Mouse (Mus musculus) cerebellum, adult 9-10 months (tissue): ENCODE data around the gene Tbx19.
A peak's percentile ranks its signal among the peaks of the same experiment; 100 is the strongest.

ENCODE experiments used
- DNase-seq: peaks from one replicate; pipeline ENCODE4 v3.0.0; 2022

The Tbx19 gene

DNA sequence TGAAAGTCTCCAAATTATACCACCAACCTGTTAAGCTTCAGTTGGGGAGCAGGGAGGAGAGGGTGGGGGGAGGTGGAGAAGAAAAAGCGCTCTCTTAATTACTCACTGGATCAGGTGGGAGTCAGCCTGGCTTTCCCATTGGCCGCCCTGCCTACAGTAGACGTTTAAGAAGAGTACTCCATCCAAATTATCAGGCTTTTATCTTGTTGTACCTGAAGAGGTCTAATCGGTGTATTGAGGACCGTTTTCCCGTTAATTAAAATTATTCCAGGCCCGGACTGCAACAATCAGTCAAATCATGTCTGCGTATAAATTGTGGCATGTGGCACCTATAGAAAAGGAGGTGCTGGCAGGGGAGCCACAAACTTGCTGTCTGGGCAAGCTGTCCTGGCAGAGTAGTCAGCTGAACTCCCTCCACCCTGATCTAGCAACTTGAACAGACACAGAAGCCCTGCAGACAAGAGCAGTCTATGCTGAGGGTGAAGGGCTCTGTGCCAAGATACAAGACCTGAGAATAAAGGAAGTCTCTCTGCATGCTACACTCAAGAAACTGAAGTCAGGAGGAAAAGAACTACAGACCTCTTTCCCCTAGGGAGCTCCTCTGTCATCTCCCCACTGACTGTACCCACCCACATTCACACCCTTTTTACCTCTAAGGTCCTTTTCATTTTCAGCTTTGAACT is at the start of gene Tbx19:
Gene Tbx19 (minus strand): TSS at position 51 of the 683 bp plus-strand sequence.
- no peak for DNase-seq

DNA sequence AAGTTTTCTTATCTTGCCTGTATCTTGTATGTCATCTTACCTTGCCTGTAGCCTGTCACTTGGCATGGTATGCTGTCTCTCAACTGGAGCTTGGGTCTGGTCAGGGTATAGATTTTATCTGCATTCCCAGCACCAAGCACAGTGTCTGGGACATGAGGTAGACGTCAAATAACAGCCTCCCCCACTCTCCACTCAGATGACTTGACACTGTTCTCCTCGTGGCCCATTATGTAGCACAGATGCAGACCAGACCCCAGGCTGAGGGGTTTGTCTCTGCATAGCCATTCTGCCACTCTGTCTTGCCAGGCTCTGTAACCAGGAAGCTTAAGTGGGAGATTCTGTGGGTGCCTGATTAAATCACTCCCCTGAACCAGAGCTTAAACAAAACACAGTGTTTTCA is 45.0 kb upstream of the Tbx19 start:
- no peak for DNase-seq

GRCm38 (mm10) chr1:165203488-165204035 is 43.0 kb upstream of the Tbx19 start:
- no peak for DNase-seq

DNA sequence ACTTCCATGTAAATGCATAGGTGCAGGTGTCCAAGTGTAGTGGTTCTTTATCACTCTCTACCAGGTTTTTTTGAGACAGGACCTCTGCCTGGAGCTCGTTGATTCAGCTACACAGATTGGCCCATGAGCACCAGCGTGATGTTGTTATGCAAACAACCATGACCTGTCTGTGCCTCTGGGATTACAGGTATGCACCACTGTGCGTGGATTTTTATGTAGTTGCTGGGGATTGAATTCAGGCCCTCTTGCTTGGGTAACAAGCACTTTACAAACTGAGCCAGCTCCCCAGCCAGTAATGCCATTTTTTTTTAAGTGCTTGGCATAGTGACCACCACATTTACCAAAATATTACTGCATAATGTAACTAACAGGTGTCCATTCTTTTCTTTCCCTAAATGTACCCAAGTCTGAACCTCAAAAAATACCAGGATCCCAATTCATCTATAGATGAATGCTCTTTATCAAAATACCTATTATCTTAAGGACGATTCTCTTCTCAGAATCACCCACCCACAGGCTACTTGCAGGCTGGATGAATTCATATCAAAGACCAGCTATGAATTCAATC is 41.0 kb upstream of the Tbx19 start:
- no peak for DNase-seq

- no peak for DNase-seq
Measured at GRCm38 (mm10) chr1:165200748-165201147, 40.2 kb upstream of the Tbx19 start.

- DNase-seq: no peak
Measured at GRCm38 (mm10) chr1:165199639-165200038, 39.1 kb upstream of the Tbx19 start.

GRCm38 (mm10) chr1:165198951-165199350 is 38.4 kb upstream of the Tbx19 start:
- no peak for DNase-seq

DNA sequence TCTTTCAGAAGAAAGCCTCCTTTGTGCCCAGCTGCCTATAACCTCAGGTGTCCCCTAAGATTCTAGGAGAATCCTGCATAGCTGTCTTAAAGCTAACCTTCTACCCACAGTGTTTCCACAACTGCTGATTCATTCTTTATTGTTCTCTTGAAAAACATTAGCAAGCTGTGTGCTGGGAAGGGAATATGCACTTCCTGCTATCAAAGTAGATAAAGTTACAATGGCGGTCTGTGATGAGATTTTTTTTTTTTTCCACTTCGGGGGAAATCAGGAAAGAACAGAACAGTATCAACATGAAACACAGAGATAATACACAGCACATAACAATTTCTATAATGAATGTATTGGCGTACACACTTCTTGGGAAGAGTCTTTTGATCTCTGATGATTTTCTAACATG is 37.3 kb upstream of the Tbx19 start:
- DNase-seq: no peak

DNA sequence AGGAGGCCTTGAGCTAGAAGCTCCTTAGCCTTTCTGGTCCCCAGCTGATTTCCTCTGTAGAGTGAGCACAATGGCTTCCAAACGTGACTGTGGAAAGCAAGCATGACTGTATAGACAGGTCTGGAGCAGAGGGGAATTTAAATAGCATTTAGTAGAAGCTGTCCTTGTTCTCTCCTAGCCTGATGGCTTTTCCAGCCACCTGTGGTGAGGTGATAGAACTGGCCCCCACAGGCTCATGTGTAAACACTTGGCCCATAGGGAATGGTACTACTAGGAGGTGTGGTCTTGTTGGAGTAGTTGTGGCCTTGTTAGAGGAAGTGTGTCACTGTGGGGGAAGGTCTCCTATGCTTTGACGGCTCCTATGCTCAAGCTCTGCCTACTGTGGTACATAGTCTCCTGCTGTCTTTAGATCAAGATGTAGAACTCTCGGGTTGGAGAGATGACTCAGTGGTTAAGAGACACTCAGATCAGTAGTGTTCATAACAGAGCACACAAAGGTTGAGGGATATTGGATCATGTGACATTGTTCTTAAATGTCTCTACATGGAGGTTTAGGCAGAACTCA is 34.9 kb upstream of the Tbx19 start:
- DNase-seq: no peak

DNA sequence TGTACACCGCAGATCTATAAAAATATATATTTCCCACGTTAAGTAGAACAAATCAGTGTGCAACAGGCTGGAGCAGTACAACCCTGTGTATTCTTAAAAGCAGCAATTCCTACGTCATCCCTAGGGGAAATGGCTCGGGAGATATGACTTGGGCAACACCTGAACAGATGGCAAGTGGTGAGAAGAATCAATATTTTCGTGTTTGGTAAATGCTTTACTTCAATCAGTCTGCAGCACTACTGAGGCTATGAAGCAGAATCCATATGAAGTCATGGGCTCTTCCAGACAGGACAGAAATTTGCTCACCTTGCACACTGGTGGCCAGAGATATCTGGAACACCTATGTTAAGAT is 34.1 kb upstream of the Tbx19 start:
- DNase-seq: no peak

GRCm38 (mm10) chr1:165193880-165194661 is 33.5 kb upstream of the Tbx19 start, which contains the start of gene Sft2d2:
Sft2d2 (minus strand) TSS chr1:165194438.
- DNase-seq: peak; percentile 58

- no peak for DNase-seq
Measured at GRCm38 (mm10) chr1:165193426-165193825, 32.9 kb upstream of the Tbx19 start.

DNA sequence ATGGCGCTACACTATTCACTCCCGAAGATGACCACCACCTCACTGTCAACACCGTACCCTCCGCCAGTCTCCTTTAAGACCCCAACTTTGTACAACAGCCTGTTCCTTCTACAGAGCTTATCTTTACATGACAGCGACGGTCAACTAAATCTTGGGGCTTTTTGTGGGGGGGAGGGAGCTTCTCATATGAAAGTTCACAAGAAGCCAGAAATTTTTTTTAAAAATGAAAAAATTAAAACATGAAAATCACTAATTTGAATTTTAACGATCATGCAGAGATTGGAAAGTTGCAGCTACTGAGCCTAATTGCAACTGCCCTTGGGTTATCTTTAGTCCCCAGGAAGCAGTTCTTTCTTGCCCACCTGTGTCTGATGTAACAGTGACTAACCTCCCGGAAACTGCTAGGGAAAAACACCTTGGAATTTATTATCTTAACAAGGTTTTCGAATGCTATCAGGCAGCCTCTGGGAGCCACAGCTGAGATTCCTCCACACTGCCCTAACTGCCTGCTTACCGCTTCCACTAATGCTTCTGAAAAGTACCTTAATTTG is 32.2 kb upstream of the Tbx19 start:
- no peak for DNase-seq

DNA sequence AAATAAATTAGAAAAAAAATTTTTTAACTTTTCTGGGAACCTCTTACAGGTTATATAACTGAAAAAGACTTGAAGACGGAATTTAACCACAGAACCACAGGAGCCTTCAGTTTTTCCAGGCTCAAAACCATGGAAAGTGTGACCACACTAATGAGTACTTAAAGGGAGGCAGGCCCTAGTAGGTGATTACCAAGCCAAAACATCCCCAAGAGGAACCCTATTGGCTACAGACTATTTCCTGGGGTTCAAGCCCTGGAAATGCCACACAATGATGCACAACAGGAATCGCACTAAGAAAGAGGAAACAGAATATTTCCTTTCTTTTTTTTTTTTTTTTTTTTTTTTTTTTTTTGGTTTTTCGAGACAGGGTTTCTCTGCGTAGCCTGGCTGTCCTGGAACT is 31.5 kb upstream of the Tbx19 start:
- no peak for DNase-seq

DNA sequence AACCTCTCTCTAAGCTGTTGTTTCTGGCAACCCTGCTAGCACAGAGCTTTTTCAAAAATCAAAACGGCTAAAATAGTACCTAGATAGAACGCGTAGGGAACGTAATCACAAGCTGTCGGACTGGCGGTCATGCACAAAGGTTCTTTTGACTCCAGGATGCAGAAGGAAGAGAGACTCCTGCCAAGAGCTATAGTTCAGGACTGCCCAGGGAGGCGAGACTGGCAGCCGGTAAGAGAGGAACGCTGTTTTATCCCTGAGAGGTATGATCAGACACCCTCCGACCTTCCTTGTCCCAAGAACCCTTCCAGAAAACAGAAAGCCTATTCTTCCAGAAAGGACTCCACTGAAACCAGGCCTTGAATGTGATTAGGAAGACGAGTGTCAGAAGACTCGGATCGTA is 31.0 kb upstream of the Tbx19 start:
- DNase-seq: no peak

- no peak for DNase-seq
Measured at GRCm38 (mm10) chr1:165190571-165191273, 30.1 kb upstream of the Tbx19 start.

DNA sequence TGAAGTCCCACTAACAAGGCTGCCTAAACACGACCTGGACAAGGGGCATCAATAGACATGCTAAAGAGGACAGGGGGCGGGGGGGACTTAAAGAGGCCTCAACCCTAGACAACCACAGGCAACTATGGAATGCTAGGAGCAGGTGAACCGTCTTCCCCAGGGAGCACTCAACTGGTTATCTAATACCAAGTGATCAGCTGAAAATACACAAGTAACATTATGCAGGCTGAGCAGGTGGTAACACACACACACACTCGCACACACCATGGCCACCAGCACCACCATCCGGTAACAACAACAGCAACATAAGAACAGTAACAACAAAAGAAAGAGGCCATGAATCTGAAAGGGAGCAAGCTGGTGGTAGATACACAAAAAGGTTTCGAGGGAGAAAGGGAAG is 29.5 kb upstream of the Tbx19 start:
- DNase-seq: no peak

GRCm38 (mm10) chr1:165188806-165189580 is 28.4 kb upstream of the Tbx19 start:
- no peak for DNase-seq

GRCm38 (mm10) chr1:165187357-165187756 is 26.8 kb upstream of the Tbx19 start:
- DNase-seq: no peak

- no peak for DNase-seq
Measured at GRCm38 (mm10) chr1:165186491-165186890, 25.9 kb upstream of the Tbx19 start.

DNA sequence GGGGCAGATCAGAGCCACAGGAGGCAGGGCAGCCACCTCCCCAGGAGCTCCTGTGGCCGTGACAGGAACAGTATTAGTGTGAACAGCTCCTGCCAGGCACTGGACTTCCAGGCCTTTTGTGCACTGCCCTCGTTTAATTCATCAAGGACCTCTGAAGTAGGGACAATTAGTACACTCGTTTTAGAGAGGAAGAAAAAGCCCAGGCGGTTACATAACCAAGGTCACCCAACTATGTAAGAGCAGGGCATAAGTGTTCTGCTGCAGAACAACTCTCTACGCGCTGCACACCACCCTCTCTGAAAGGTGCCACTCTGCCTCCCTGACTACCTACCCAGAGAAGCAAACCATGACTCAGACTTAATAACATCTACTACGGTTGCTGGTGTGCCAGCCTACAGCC is 24.5 kb upstream of the Tbx19 start:
- DNase-seq: no peak

DNA sequence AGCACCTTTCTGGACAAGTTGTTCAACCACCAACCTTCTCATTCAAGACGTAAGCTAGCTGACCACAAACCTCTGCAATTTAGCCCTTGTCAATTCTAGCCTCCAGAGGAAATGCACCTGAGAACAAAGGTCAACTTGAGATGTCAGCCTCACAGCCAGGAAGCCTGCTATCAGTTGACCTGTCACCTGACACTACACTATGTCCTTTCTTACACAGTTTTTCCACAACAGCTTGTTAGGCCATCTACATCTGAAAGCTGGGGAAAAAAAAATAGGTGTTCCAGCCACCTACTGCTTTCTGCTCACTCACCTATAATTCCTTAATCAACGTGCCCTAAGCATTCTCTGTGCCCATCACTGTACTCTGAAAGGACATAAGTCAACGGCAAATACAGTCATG is 23.6 kb upstream of the Tbx19 start:
- no peak for DNase-seq
